Mouse (Mus musculus): ENCODE measurements around the gene Wipi1. TPM values are rescaled to one million over a fixed set of nuclear protein-coding genes. Genes with fewer than 3 reads are reported as not detected.
"Not testable (repeated sequence)": the region's sequence is repeated elsewhere in the genome, so short reads cannot be mapped to it uniquely, and the experiment has no call there.

The Wipi1 gene
- polyA plus RNA-seq (2014; fragmentation: Nextera tagmentation; extraction: Ambion mirVana) = 12.2 and 12.3 TPM in 2 replicates

DNA sequence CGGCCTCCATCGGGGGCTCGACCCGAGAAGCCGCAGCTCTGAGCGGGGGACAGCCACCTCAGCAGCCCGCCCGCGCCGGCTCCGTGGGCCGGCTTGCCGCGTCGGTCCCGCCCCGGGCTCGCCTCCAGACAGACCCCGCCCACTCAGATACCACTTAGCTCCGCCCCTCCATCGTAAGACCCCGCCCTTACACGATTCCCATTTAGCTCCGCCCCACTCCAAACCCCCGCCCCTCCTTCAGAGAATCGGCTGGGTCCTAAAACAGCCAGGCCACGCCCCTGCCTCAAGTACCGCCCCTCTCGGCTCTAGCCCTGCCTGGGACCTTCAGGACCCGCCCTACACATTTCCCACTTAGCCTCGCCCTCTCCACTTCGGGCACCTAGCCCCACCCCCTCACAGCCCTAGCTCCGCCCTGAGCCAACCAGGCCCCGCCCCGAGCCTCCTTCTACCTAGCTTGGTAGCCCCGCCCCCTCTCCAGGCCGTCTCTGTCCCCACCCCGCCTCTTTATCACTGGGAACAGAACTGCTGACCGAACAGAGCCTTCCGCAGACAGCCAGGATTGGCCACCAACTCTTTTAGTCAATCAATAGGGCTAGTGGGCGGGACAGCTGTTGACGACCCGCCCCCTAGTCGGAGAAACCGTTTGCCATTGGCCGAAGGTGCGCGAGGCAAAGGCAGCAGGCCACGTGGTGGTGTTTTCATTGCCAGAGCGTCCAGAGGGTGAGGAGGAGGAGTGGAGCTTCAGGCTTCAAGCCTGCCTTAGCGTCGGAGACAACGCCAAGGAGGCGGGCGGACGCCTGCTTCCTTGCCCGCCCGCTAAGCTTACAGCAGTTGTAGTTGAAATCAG, at the start of gene Wipi1:
TSS of gene Wipi1 (minus strand) at position 665 of the 847 bp plus-strand sequence.
- H3K36me3 ChIP-seq (ENCODE audit: control insufficient read depth, insufficient read depth, low read length) = no peaks in the 10 kb centered on the region
- H3K9ac ChIP-seq (ENCODE audit: low read depth, low read length) = peak within 1 kb of the TSS; percentile 59
- H3K4me2 ChIP-seq (replicated peaks; ENCODE audit: low read depth, low read length) = peak within 1 kb of the TSS; percentile 81
- H3K4me1 ChIP-seq (replicated peaks; ENCODE audit: control insufficient read depth, insufficient read depth, low read length) = peaks cover 6% of the 10 kb centered on the region; the same call in 1 of the 2 replicates
- no peaks in the 10 kb centered on the region for H3K9me3 ChIP-seq (ENCODE audit: control insufficient read depth, low read length)
- peak; percentile 98 for ATAC-seq (ENCODE audit: low FRiP score)
- peak; percentile 99 for DNase-seq (ENCODE audit: low spot score)
- peak within 1 kb of the TSS; percentile 32; the same call in 1 of the 2 replicates for H3K27ac ChIP-seq (ENCODE audit: low read depth, low read length)
- H3K27me3 ChIP-seq (ENCODE audit: control insufficient read depth, insufficient read depth, low read length) = no peaks in the 10 kb centered on the region
- peak within 1 kb of the TSS; percentile 66 for H3K4me3 ChIP-seq (ENCODE audit: low read depth, low read length)
- 1% methylated on average over 55 of the region's 58 CpGs for WGBS

DNA sequence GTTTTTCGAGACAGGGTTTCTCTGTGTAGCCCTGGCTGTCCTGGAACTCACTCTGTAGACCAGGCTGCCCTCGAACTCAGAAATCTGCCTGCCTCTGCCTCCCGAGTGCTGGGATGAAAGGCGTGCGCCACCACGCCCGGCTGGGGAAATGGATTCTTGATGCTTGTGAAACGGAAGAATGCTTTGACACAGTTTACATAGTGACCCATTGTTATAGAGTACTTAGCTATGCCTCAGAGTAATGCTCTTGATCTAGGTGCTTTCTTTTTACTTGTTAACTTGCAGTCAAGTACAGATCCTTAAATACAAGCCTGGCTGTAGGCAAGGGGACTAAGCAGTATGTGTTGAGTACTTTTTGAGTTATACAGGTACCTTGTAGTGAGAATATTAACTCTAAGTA, 48.8 kb upstream of the Wipi1 start:
- H3K9me3 ChIP-seq (ENCODE audit: control insufficient read depth, low read length); H3K27me3 ChIP-seq (ENCODE audit: control insufficient read depth, insufficient read depth, low read length); DNase-seq (ENCODE audit: low spot score); H3K4me3 ChIP-seq (ENCODE audit: low read depth, low read length); H3K27ac ChIP-seq (ENCODE audit: low read depth, low read length); H3K36me3 ChIP-seq (ENCODE audit: control insufficient read depth, insufficient read depth, low read length); H3K9ac ChIP-seq (ENCODE audit: low read depth, low read length); ATAC-seq (ENCODE audit: low FRiP score); H3K4me1 ChIP-seq (replicated peaks; ENCODE audit: control insufficient read depth, insufficient read depth, low read length); H3K4me2 ChIP-seq (replicated peaks; ENCODE audit: low read depth, low read length): not testable (repeated sequence)
- 95% methylated on average over 8 of the region's 8 CpGs for WGBS

DNA sequence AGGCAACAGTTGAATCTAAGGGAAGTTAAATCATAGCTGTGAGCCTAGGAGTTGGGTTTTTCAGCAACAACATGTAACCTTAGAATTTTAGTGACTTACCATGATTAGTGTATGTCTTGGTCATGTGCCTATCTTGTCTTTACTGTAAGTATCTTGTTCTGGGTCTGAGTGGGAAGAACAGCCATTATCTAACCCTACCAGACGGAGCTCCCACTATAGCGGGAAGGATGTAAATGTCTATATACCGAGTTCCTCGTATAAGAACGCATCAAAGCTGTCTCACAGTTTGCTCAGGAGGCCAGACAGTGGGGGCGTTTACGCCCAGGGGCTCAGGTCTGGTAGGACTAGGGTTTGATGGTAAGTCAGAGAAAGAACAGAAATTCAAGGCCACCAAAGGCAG, 44.5 kb upstream of the Wipi1 start:
- Histone ChIP-seq H3K27ac (ENCODE audit: low read depth, low read length) (no peak overlapping the region), H3K4me2 (replicated peaks; ENCODE audit: low read depth, low read length) (no peak overlapping the region), H3K9me3 (ENCODE audit: control insufficient read depth, low read length) (no peaks in the 10 kb centered on the region), H3K9ac (ENCODE audit: low read depth, low read length) (no peak overlapping the region), H3K4me1 (replicated peaks; ENCODE audit: control insufficient read depth, insufficient read depth, low read length) (peaks cover 4% of the 10 kb centered on the region; the same call in 1 of the 2 replicates), H3K27me3 (ENCODE audit: control insufficient read depth, insufficient read depth, low read length) (no peaks in the 10 kb centered on the region), H3K4me3 (ENCODE audit: low read depth, low read length) (no peak overlapping the region), H3K36me3 (ENCODE audit: control insufficient read depth, insufficient read depth, low read length) (peaks cover 2% of the 10 kb centered on the region; the same call in 1 of the 2 replicates)
- ATAC-seq (ENCODE audit: low FRiP score) (no peak), DNase-seq (ENCODE audit: low spot score) (no peak)
- WGBS = 93% methylated on average over 7 of the region's 7 CpGs

DNA sequence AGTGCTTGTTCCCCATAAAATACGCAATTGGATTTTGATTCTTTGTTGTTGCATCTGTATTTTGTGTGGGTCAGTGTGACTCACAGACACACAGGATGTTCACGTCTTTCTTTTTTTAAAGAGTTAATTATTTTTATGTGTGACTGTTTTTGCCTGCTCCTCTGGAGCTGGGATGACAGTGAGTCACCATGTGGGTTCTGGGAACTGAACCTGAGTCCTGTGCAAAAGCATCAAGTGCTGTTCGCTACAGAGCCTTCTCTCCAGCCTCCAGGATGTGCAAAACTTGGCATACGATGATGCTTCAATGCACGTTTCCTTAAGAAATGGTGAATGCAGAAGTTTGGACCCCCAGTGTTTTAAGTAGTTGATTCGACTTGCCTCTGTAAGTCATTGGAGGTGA, 42.8 kb upstream of the Wipi1 start:
- ATAC-seq (ENCODE audit: low FRiP score) (no peak), DNase-seq (ENCODE audit: low spot score) (no peak)
- Histone ChIP-seq H3K4me1 (replicated peaks; ENCODE audit: control insufficient read depth, insufficient read depth, low read length) (peaks cover 4% of the 10 kb centered on the region; the same call in 1 of the 2 replicates), H3K4me2 (replicated peaks; ENCODE audit: low read depth, low read length) (no peak overlapping the region), H3K27me3 (ENCODE audit: control insufficient read depth, insufficient read depth, low read length) (no peaks in the 10 kb centered on the region), H3K4me3 (ENCODE audit: low read depth, low read length) (no peak overlapping the region), H3K9me3 (ENCODE audit: control insufficient read depth, low read length) (no peaks in the 10 kb centered on the region), H3K27ac (ENCODE audit: low read depth, low read length) (no peak overlapping the region), H3K36me3 (ENCODE audit: control insufficient read depth, insufficient read depth, low read length) (peaks cover 2% of the 10 kb centered on the region; the same call in 1 of the 2 replicates), H3K9ac (ENCODE audit: low read depth, low read length) (no peak overlapping the region)
- WGBS = 92% methylated on average over 6 of the region's 6 CpGs

GRCm38 (mm10) chr11:109653201-109653600, 41.4 kb upstream of the Wipi1 start:
- no peak for DNase-seq (ENCODE audit: low spot score)
- H3K4me2 ChIP-seq (replicated peaks; ENCODE audit: low read depth, low read length) = no peak overlapping the region; the same call in 1 of the 2 replicates
- no peak overlapping the region for H3K4me3 ChIP-seq (ENCODE audit: low read depth, low read length)
- H3K9ac ChIP-seq (ENCODE audit: low read depth, low read length) = 0 out of 2 replicates have a peak overlapping the region, but pooled peaks have one; percentile 11
- 73% methylated on average over 8 of the region's 8 CpGs for WGBS
- peaks cover 4% of the 10 kb centered on the region; the same call in 1 of the 2 replicates for H3K4me1 ChIP-seq (replicated peaks; ENCODE audit: control insufficient read depth, insufficient read depth, low read length)
- peaks cover 2% of the 10 kb centered on the region; the same call in 1 of the 2 replicates for H3K36me3 ChIP-seq (ENCODE audit: control insufficient read depth, insufficient read depth, low read length)
- no peaks in the 10 kb centered on the region for H3K27me3 ChIP-seq (ENCODE audit: control insufficient read depth, insufficient read depth, low read length)
- no peak overlapping the region for H3K27ac ChIP-seq (ENCODE audit: low read depth, low read length)
- ATAC-seq (ENCODE audit: low FRiP score) = no peak
- no peaks in the 10 kb centered on the region for H3K9me3 ChIP-seq (ENCODE audit: control insufficient read depth, low read length)

DNA sequence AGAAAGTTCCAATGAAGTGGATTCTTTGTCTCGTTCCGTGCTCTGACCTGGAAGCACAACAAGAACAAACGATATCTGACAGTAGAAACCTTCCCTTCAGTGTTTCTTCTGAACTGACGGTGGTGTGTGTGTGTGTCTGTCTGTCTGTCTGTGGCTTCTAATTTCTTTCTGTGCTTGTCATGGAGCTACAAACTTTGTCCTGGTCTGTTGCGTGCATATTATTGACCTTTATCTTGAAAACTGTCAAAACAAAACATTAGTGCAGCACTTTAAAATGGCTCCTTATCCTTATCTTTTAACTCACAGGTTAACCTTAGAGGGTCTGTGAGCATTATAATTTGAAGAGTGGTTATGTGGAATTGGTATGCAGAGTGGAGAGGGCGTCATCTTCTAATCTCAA, 40.7 kb upstream of the Wipi1 start:
- no peak for DNase-seq (ENCODE audit: low spot score)
- peaks cover 2% of the 10 kb centered on the region; the same call in 1 of the 2 replicates for H3K36me3 ChIP-seq (ENCODE audit: control insufficient read depth, insufficient read depth, low read length)
- peak overlapping the region; percentile 74 for H3K4me2 ChIP-seq (replicated peaks; ENCODE audit: low read depth, low read length)
- H3K9ac ChIP-seq (ENCODE audit: low read depth, low read length) = no peak overlapping the region
- H3K27ac ChIP-seq (ENCODE audit: low read depth, low read length) = no peak overlapping the region
- no peaks in the 10 kb centered on the region for H3K9me3 ChIP-seq (ENCODE audit: control insufficient read depth, low read length)
- no peaks in the 10 kb centered on the region for H3K27me3 ChIP-seq (ENCODE audit: control insufficient read depth, insufficient read depth, low read length)
- H3K4me3 ChIP-seq (ENCODE audit: low read depth, low read length) = peak overlapping the region; percentile 99
- peaks cover 4% of the 10 kb centered on the region; the same call in 1 of the 2 replicates for H3K4me1 ChIP-seq (replicated peaks; ENCODE audit: control insufficient read depth, insufficient read depth, low read length)
- no peak for ATAC-seq (ENCODE audit: low FRiP score)
- 74% methylated on average over 6 of the region's 6 CpGs for WGBS

- ATAC-seq (ENCODE audit: low FRiP score) (peak; percentile 7; the same call in 1 of the 2 replicates), DNase-seq (ENCODE audit: low spot score) (peak; percentile 49)
- Histone ChIP-seq H3K36me3 (ENCODE audit: control insufficient read depth, insufficient read depth, low read length) (peaks cover 2% of the 10 kb centered on the region; the same call in 1 of the 2 replicates), H3K4me1 (replicated peaks; ENCODE audit: control insufficient read depth, insufficient read depth, low read length) (peaks cover 4% of the 10 kb centered on the region; the same call in 1 of the 2 replicates), H3K27ac (ENCODE audit: low read depth, low read length) (peak overlapping the region; percentile 87), H3K4me2 (replicated peaks; ENCODE audit: low read depth, low read length) (peak overlapping the region; percentile 74), H3K27me3 (ENCODE audit: control insufficient read depth, insufficient read depth, low read length) (no peaks in the 10 kb centered on the region), H3K9me3 (ENCODE audit: control insufficient read depth, low read length) (no peaks in the 10 kb centered on the region), H3K4me3 (ENCODE audit: low read depth, low read length) (peak overlapping the region; percentile 99), H3K9ac (ENCODE audit: low read depth, low read length) (peak overlapping the region; percentile 96)
- under 1% methylated on average over 21 of the region's 21 CpGs for WGBS
These were observed 39.8 kb upstream of the Wipi1 start for GRCm38 (mm10) chr11:109651566-109652024.

DNA sequence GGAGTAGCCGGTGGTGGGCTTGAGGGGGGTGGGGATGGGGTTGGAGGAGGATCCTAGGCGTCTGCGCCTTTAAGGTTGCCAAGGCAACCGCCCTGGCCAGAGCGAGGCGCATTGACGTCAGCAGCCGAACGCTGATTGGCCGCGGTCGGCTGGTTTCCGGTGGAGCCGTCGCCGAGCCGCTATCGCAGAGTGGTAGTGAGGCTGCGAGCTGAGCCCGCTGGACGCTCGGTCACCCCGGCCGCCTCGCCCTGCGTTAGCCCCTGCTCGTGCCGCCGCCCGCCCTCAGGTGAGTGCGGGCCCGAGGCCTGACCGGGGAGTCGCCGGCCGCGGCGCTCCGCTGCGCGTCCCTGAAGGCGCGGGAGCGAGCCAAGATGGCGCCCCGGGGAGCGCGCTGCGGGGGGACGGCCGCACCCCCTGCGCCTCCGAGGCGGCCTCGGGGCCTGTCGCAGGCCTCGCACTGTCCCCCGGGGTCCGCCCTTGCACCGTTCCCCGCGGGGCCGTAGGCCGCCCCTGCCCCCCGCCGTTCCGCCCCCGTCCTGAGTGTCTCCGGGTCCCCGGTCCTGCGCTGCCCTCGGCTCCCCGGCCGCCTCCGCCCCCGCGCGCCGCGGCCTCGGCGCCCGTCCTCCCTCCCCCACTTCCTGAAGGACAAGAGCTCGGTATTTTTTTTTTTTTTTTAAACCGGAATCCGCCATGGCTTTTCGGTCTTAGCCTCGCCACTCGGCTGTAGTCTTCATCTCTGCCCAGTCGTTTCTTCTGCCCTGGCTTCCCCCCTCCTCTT, 39.2 kb upstream of the Wipi1 start:
- DNase-seq (ENCODE audit: low spot score) (peak; percentile 98), ATAC-seq (ENCODE audit: low FRiP score) (peak; percentile 96)
- WGBS = under 1% methylated on average over 60 of the region's 90 CpGs
- Histone ChIP-seq H3K4me1 (replicated peaks; ENCODE audit: control insufficient read depth, insufficient read depth, low read length) (peaks cover 4% of the 10 kb centered on the region; the same call in 1 of the 2 replicates), H3K9me3 (ENCODE audit: control insufficient read depth, low read length) (no peaks in the 10 kb centered on the region), H3K27me3 (ENCODE audit: control insufficient read depth, insufficient read depth, low read length) (no peaks in the 10 kb centered on the region), H3K4me2 (replicated peaks; ENCODE audit: low read depth, low read length) (peak overlapping the region; percentile 80), H3K9ac (ENCODE audit: low read depth, low read length) (peak overlapping the region; percentile 96), H3K36me3 (ENCODE audit: control insufficient read depth, insufficient read depth, low read length) (no peaks in the 10 kb centered on the region), H3K27ac (ENCODE audit: low read depth, low read length) (peak overlapping the region; percentile 87), H3K4me3 (ENCODE audit: low read depth, low read length) (peak overlapping the region; percentile 99)
